Comparison of ENCODE assay signal across 11 mouse cellular contexts in genomic region chr5:37076692-37077329, GRCm38 (mm10). TPM values are rescaled to one million over a fixed set of nuclear protein-coding genes. Genes with fewer than 3 reads are reported as not detected.
DNase-seq lines count a peak whose midpoint lies in the region; ATAC-seq and TF ChIP-seq lines count a peak whose summit lies in the region.
"Had no signal": no experiment of that assay in that cellular context is flagged by ENCODE, and none has a peak within 500 bp of the region (broad histone marks: within the 10 kb centered on the region; RNA-seq: fewer than 3 reads in every experiment).

No protein-coding gene starts in this region.

- no peak for DNase-seq in cerebellum, adult 8-10 months
- DNase-seq in midbrain, embryonic 14.5 days = no peak
- no peak for DNase-seq in midbrain, embryonic 11.5 days (ENCODE audit: low spot score, missing footprints)
- DNase-seq in kidney, postnatal 0 days (ENCODE audit: low spot score) = peak; percentile 5
- DNase-seq in adrenal gland, adult 18-20 months (ENCODE audit: low spot score in 2 of 2) = no peak
- DNase-seq in cerebellum, adult 9-11 months = no peak

- no peaks in the 10 kb centered on the region for H3K36me3 ChIP-seq in midbrain, embryonic 14.5 days (ENCODE audit: control insufficient read depth, insufficient read depth, low read length)
- no peaks in the 10 kb centered on the region for H3K36me3 ChIP-seq in midbrain, embryonic 11.5 days (ENCODE audit: control insufficient read depth, insufficient read depth, low read length)
- H3K36me3 ChIP-seq in kidney, postnatal 0 days (ENCODE audit: insufficient read depth, low read length) = no peaks in the 10 kb centered on the region
- H3K36me3 ChIP-seq in neural tube, embryonic 15.5 days = no peaks in the 10 kb centered on the region
- H3K36me3 ChIP-seq: liver, embryonic 15.5 days; stomach, embryonic 15.5 days had no signal

- H3K4me1 ChIP-seq in midbrain, embryonic 14.5 days (ENCODE audit: control insufficient read depth, insufficient read depth, low read length) = peaks cover 11% of the 10 kb centered on the region
- no peaks in the 10 kb centered on the region for H3K4me1 ChIP-seq in midbrain, embryonic 11.5 days (ENCODE audit: control insufficient read depth, insufficient read depth, low read length)
- no peaks in the 10 kb centered on the region for H3K4me1 ChIP-seq in kidney, postnatal 0 days (replicated peaks; ENCODE audit: insufficient read depth, low read length)
- H3K4me1 ChIP-seq in neural tube, embryonic 15.5 days = peaks cover 22% of the 10 kb centered on the region
- H3K4me1 ChIP-seq: liver, embryonic 15.5 days; stomach, embryonic 15.5 days had no signal

- H3K9me3 ChIP-seq in midbrain, embryonic 14.5 days (ENCODE audit: control insufficient read depth, low read length) = no peaks in the 10 kb centered on the region
- H3K9me3 ChIP-seq in midbrain, embryonic 11.5 days (ENCODE audit: control insufficient read depth, low read length) = no peaks in the 10 kb centered on the region
- H3K9me3 ChIP-seq in kidney, postnatal 0 days (replicated peaks; ENCODE audit: low read length) = no peaks in the 10 kb centered on the region
- no peaks in the 10 kb centered on the region for H3K9me3 ChIP-seq in neural tube, embryonic 15.5 days (replicated peaks)
- H3K9me3 ChIP-seq: liver, embryonic 15.5 days; stomach, embryonic 15.5 days had no signal

- 0 out of 2 replicates have a peak, but pooled peaks have one; percentile 10 for ATAC-seq in cerebellum, adult (ENCODE audit: insufficient number of reproducible peaks, low FRiP score, low TSS enrichment)
- ATAC-seq in midbrain, embryonic 14.5 days (ENCODE audit: low FRiP score, low TSS enrichment) = no peak
- no peak for ATAC-seq in midbrain, embryonic 11.5 days (ENCODE audit: low FRiP score)
- ATAC-seq in kidney, postnatal 0 days (replicated peaks; ENCODE audit: low FRiP score, low read depth) = peak; percentile 49; the same call in 1 of the 2 replicates
- peak; percentile 53 for ATAC-seq in neural tube, embryonic 15.5 days (ENCODE audit: low FRiP score)

- H3K4me2 ChIP-seq in midbrain, embryonic 14.5 days (ENCODE audit: low read length) = no peak overlapping the region
- H3K4me2 ChIP-seq in midbrain, embryonic 11.5 days = no peak overlapping the region
- H3K4me2 ChIP-seq in kidney, postnatal 0 days (ENCODE audit: low read length) = no peak overlapping the region
- H3K4me2 ChIP-seq in neural tube, embryonic 15.5 days = no peak overlapping the region
- H3K4me2 ChIP-seq: liver, embryonic 15.5 days; stomach, embryonic 15.5 days had no signal

- no peak overlapping the region for H3K9ac ChIP-seq in midbrain, embryonic 14.5 days (replicated peaks; ENCODE audit: low read length)
- no peak overlapping the region for H3K9ac ChIP-seq in midbrain, embryonic 11.5 days (ENCODE audit: low read length)
- H3K9ac ChIP-seq in kidney, postnatal 0 days (ENCODE audit: low read depth, low read length) = no peak overlapping the region
- 0 out of 2 replicates have a peak overlapping the region, but pooled peaks have one; percentile 10 for H3K9ac ChIP-seq in neural tube, embryonic 15.5 days (replicated peaks)
- H3K9ac ChIP-seq: liver, embryonic 15.5 days; stomach, embryonic 15.5 days had no signal

- TF ChIP-seq CTCF in kidney, postnatal 0 days (IDR thresholded peaks at IDR 0.05; ENCODE audit: low read depth) = no peak

- no peak overlapping the region for H3K4me3 ChIP-seq in midbrain, embryonic 14.5 days (replicated peaks; ENCODE audit: low read depth, low read length)
- H3K4me3 ChIP-seq in midbrain, embryonic 11.5 days (ENCODE audit: low read depth, low read length) = no peak overlapping the region
- no peak overlapping the region for H3K4me3 ChIP-seq in kidney, postnatal 0 days (replicated peaks; ENCODE audit: low read depth, low read length)
- H3K4me3 ChIP-seq in neural tube, embryonic 15.5 days (replicated peaks) = no peak overlapping the region
- H3K4me3 ChIP-seq: liver, embryonic 15.5 days; stomach, embryonic 15.5 days had no signal

- H3K27ac ChIP-seq in midbrain, embryonic 14.5 days (replicated peaks; ENCODE audit: low read depth, low read length) = 0 out of 2 replicates have a peak overlapping the region, but pooled peaks have one; percentile 37
- no peak overlapping the region for H3K27ac ChIP-seq in midbrain, embryonic 11.5 days (ENCODE audit: low read depth, low read length)
- no peak overlapping the region for H3K27ac ChIP-seq in kidney, postnatal 0 days
- peak overlapping the region; percentile 37; the same call in 1 of the 2 replicates for H3K27ac ChIP-seq in neural tube, embryonic 15.5 days (replicated peaks)
- H3K27ac ChIP-seq: liver, embryonic 15.5 days; stomach, embryonic 15.5 days had no signal

- WGBS in midbrain, embryonic 14.5 days = 57% methylated on average over 12 of the region's 12 CpGs
- WGBS in midbrain, embryonic 11.5 days = 54% methylated on average over 12 of the region's 12 CpGs
- 39% methylated on average over 12 of the region's 12 CpGs for WGBS in kidney, postnatal 0 days
- WGBS in neural tube, embryonic 15.5 days = 59% methylated on average over 12 of the region's 12 CpGs

- no peaks in the 10 kb centered on the region for H3K27me3 ChIP-seq in midbrain, embryonic 14.5 days (ENCODE audit: control insufficient read depth, insufficient read depth, low read length)
- H3K27me3 ChIP-seq in midbrain, embryonic 11.5 days (ENCODE audit: control insufficient read depth, insufficient read depth, low read length) = no peaks in the 10 kb centered on the region
- H3K27me3 ChIP-seq in kidney, postnatal 0 days (ENCODE audit: insufficient read depth, low read length) = no peaks in the 10 kb centered on the region
- no peaks in the 10 kb centered on the region for H3K27me3 ChIP-seq in neural tube, embryonic 15.5 days (replicated peaks)
- H3K27me3 ChIP-seq: stomach, embryonic 15.5 days had no signal

RNA-seq across cellular contexts. Expression of gene Gm1043, which starts 8.4 kb away (rescaled TPM):
- polyA plus RNA-seq in midbrain, embryonic 14.5 days (2014; fragmentation: Nextera tagmentation; extraction: Ambion mirVana) = 1.7 and 2.0 TPM in 2 replicates
- polyA plus RNA-seq in midbrain, embryonic 11.5 days (2014; fragmentation: Nextera tagmentation; extraction: Ambion mirVana) = 0.04 TPM in 2 replicates
- polyA plus RNA-seq in kidney, postnatal 0 days (2015; fragmentation: Nextera tagmentation; extraction: Ambion mirVana) = not detected in 2 replicates
- 1.3 and 2.1 TPM in 2 replicates for polyA plus RNA-seq in neural tube, embryonic 15.5 days (2015; fragmentation: Nextera tagmentation; extraction: Ambion mirVana)
- total RNA-seq in adrenal gland, adult 18-20 months (2021) = under 1 TPM; 0.40 to 0.51 TPM
- total RNA-seq: gastrocnemius, adult 8-10 months had no signal
- polyA plus RNA-seq: liver, embryonic 15.5 days had no signal

Comparison
In these comparisons a context has a peak if more than half of its experiments do, and no peak if none do; other contexts are left out.
1. H3K27ac ChIP-seq: peak in midbrain, embryonic 14.5 days (single experiment) and neural tube, embryonic 15.5 days (single experiment); none in midbrain, embryonic 11.5 days (single experiment) and kidney, postnatal 0 days (single experiment).
2. ATAC-seq: peak in cerebellum, adult (single experiment), kidney, postnatal 0 days (single experiment) and neural tube, embryonic 15.5 days (single experiment); none in midbrain, embryonic 14.5 days (single experiment) and midbrain, embryonic 11.5 days (single experiment).